Mouse (Mus musculus): ENCODE measurements at regions not wholly inside any gene's neighbourhood (a gene's known extent, or its start where the extent isn't known, plus 50 kb on each side); places are given as distances from the start of the nearest gene placed in this dataset.

GRCm38 (mm10) chr1:77244642-77245041 lies 270.2 kb downstream of the Epha4 start:
- Histone ChIP-seq H3K9me3 (replicated peaks; ENCODE audit: control insufficient read depth, low read length, poor library complexity, severe bottlenecking) (no peaks in the 10 kb centered on the region), H3K4me2 (ENCODE audit: low read length) (no peak overlapping the region), H3K27me3 (ENCODE audit: control insufficient read depth, insufficient read depth, low read depth, low read length) (no peaks in the 10 kb centered on the region), H3K27ac (ENCODE audit: low read length) (no peak overlapping the region), H3K36me3 (ENCODE audit: control insufficient read depth, insufficient read depth, low read length) (no peaks in the 10 kb centered on the region), H3K9ac (ENCODE audit: low read depth, low read length) (no peak overlapping the region), H3K4me1 (ENCODE audit: control insufficient read depth, insufficient read depth, low read length) (no peaks in the 10 kb centered on the region), H3K4me3 (ENCODE audit: low read depth, low read length) (no peak overlapping the region)
- no peak for ATAC-seq
- WGBS: 48% methylated on average over 2 of the region's 2 CpGs

- no peak overlapping the region for H3K4me2 ChIP-seq (ENCODE audit: low read length)
- H3K9ac ChIP-seq (ENCODE audit: low read depth, low read length): no peak overlapping the region
- H3K27me3 ChIP-seq (ENCODE audit: control insufficient read depth, insufficient read depth, low read depth, low read length): no peaks in the 10 kb centered on the region
- 69% methylated on average over 3 of the region's 3 CpGs for WGBS
- H3K4me3 ChIP-seq (ENCODE audit: low read depth, low read length): no peak overlapping the region
- no peaks in the 10 kb centered on the region for H3K36me3 ChIP-seq (ENCODE audit: control insufficient read depth, insufficient read depth, low read length)
- H3K4me1 ChIP-seq (ENCODE audit: control insufficient read depth, insufficient read depth, low read length): no peaks in the 10 kb centered on the region
- ATAC-seq: no peak
- no peaks in the 10 kb centered on the region for H3K9me3 ChIP-seq (replicated peaks; ENCODE audit: control insufficient read depth, low read length, poor library complexity, severe bottlenecking)
- no peak overlapping the region for H3K27ac ChIP-seq (ENCODE audit: low read length)
These were observed 268.8 kb downstream of the Epha4 start for GRCm38 (mm10) chr1:77246047-77246446.

GRCm38 (mm10) chr1:77254276-77254675 lies 260.6 kb downstream of the Epha4 start:
- Histone ChIP-seq H3K27ac (ENCODE audit: low read length) (no peak overlapping the region), H3K4me2 (ENCODE audit: low read length) (no peak overlapping the region), H3K27me3 (ENCODE audit: control insufficient read depth, insufficient read depth, low read depth, low read length) (no peaks in the 10 kb centered on the region), H3K9ac (ENCODE audit: low read depth, low read length) (no peak overlapping the region), H3K4me1 (ENCODE audit: control insufficient read depth, insufficient read depth, low read length) (no peaks in the 10 kb centered on the region), H3K9me3 (replicated peaks; ENCODE audit: control insufficient read depth, low read length, poor library complexity, severe bottlenecking) (no peaks in the 10 kb centered on the region), H3K4me3 (ENCODE audit: low read depth, low read length) (no peak overlapping the region), H3K36me3 (ENCODE audit: control insufficient read depth, insufficient read depth, low read length) (no peaks in the 10 kb centered on the region)
- WGBS: 60% methylated on average over 6 of the region's 6 CpGs
- no peak for ATAC-seq

GRCm38 (mm10) chr1:77256115-77256842 lies 258.6 kb downstream of the Epha4 start:
- H3K9ac ChIP-seq (ENCODE audit: low read depth, low read length): no peak overlapping the region
- no peak overlapping the region for H3K4me2 ChIP-seq (ENCODE audit: low read length)
- ATAC-seq: no peak
- no peaks in the 10 kb centered on the region for H3K9me3 ChIP-seq (replicated peaks; ENCODE audit: control insufficient read depth, low read length, poor library complexity, severe bottlenecking)
- no peaks in the 10 kb centered on the region for H3K36me3 ChIP-seq (ENCODE audit: control insufficient read depth, insufficient read depth, low read length)
- 53% methylated on average over 14 of the region's 14 CpGs for WGBS
- no peaks in the 10 kb centered on the region for H3K4me1 ChIP-seq (ENCODE audit: control insufficient read depth, insufficient read depth, low read length)
- no peak overlapping the region for H3K4me3 ChIP-seq (ENCODE audit: low read depth, low read length)
- no peak overlapping the region for H3K27ac ChIP-seq (ENCODE audit: low read length)
- no peaks in the 10 kb centered on the region for H3K27me3 ChIP-seq (ENCODE audit: control insufficient read depth, insufficient read depth, low read depth, low read length)

GRCm38 (mm10) chr1:77258730-77259310 lies 256.1 kb downstream of the Epha4 start:
- H3K9ac ChIP-seq (ENCODE audit: low read depth, low read length): no peak overlapping the region
- no peaks in the 10 kb centered on the region for H3K36me3 ChIP-seq (ENCODE audit: control insufficient read depth, insufficient read depth, low read length)
- 56% methylated on average over 7 of the region's 7 CpGs for WGBS
- no peaks in the 10 kb centered on the region for H3K9me3 ChIP-seq (replicated peaks; ENCODE audit: control insufficient read depth, low read length, poor library complexity, severe bottlenecking)
- no peak overlapping the region for H3K4me2 ChIP-seq (ENCODE audit: low read length)
- no peak overlapping the region for H3K4me3 ChIP-seq (ENCODE audit: low read depth, low read length)
- no peaks in the 10 kb centered on the region for H3K27me3 ChIP-seq (ENCODE audit: control insufficient read depth, insufficient read depth, low read depth, low read length)
- ATAC-seq: no peak
- H3K27ac ChIP-seq (ENCODE audit: low read length): no peak overlapping the region
- H3K4me1 ChIP-seq (ENCODE audit: control insufficient read depth, insufficient read depth, low read length): no peaks in the 10 kb centered on the region

- no peaks in the 10 kb centered on the region for H3K27me3 ChIP-seq (ENCODE audit: control insufficient read depth, insufficient read depth, low read depth, low read length)
- 21% methylated on average over 11 of the region's 11 CpGs for WGBS
- ATAC-seq: no peak
- no peaks in the 10 kb centered on the region for H3K9me3 ChIP-seq (replicated peaks; ENCODE audit: control insufficient read depth, low read length, poor library complexity, severe bottlenecking)
- H3K4me1 ChIP-seq (ENCODE audit: control insufficient read depth, insufficient read depth, low read length): no peaks in the 10 kb centered on the region
- no peaks in the 10 kb centered on the region for H3K36me3 ChIP-seq (ENCODE audit: control insufficient read depth, insufficient read depth, low read length)
- peak overlapping the region; percentile 43 for H3K4me2 ChIP-seq (ENCODE audit: low read length)
- no peak overlapping the region for H3K9ac ChIP-seq (ENCODE audit: low read depth, low read length)
- H3K4me3 ChIP-seq (ENCODE audit: low read depth, low read length): no peak overlapping the region
- no peak overlapping the region for H3K27ac ChIP-seq (ENCODE audit: low read length)
These were observed 255.1 kb downstream of the Epha4 start for GRCm38 (mm10) chr1:77259789-77260188.

GRCm38 (mm10) chr1:77261678-77262077 lies 253.2 kb downstream of the Epha4 start:
- no peaks in the 10 kb centered on the region for H3K36me3 ChIP-seq (ENCODE audit: control insufficient read depth, insufficient read depth, low read length)
- ATAC-seq: no peak
- no peak overlapping the region for H3K4me3 ChIP-seq (ENCODE audit: low read depth, low read length)
- no peak overlapping the region for H3K27ac ChIP-seq (ENCODE audit: low read length)
- H3K9me3 ChIP-seq (replicated peaks; ENCODE audit: control insufficient read depth, low read length, poor library complexity, severe bottlenecking): no peaks in the 10 kb centered on the region
- WGBS: 94% methylated on average over 4 of the region's 4 CpGs
- H3K9ac ChIP-seq (ENCODE audit: low read depth, low read length): no peak overlapping the region
- no peak overlapping the region for H3K4me2 ChIP-seq (ENCODE audit: low read length)
- H3K4me1 ChIP-seq (ENCODE audit: control insufficient read depth, insufficient read depth, low read length): no peaks in the 10 kb centered on the region
- no peaks in the 10 kb centered on the region for H3K27me3 ChIP-seq (ENCODE audit: control insufficient read depth, insufficient read depth, low read depth, low read length)

GRCm38 (mm10) chr1:77265677-77266076 lies 249.2 kb downstream of the Epha4 start:
- WGBS: 65% methylated on average over 8 of the region's 8 CpGs
- H3K9me3 ChIP-seq (replicated peaks; ENCODE audit: control insufficient read depth, low read length, poor library complexity, severe bottlenecking): no peaks in the 10 kb centered on the region
- no peak overlapping the region for H3K9ac ChIP-seq (ENCODE audit: low read depth, low read length)
- no peak overlapping the region for H3K4me3 ChIP-seq (ENCODE audit: low read depth, low read length)
- ATAC-seq: no peak
- no peaks in the 10 kb centered on the region for H3K36me3 ChIP-seq (ENCODE audit: control insufficient read depth, insufficient read depth, low read length)
- no peaks in the 10 kb centered on the region for H3K27me3 ChIP-seq (ENCODE audit: control insufficient read depth, insufficient read depth, low read depth, low read length)
- no peak overlapping the region for H3K4me2 ChIP-seq (ENCODE audit: low read length)
- no peaks in the 10 kb centered on the region for H3K4me1 ChIP-seq (ENCODE audit: control insufficient read depth, insufficient read depth, low read length)
- H3K27ac ChIP-seq (ENCODE audit: low read length): no peak overlapping the region

GRCm38 (mm10) chr1:77267311-77268003 lies 247.4 kb downstream of the Epha4 start:
- no peaks in the 10 kb centered on the region for H3K4me1 ChIP-seq (ENCODE audit: control insufficient read depth, insufficient read depth, low read length)
- H3K27me3 ChIP-seq (ENCODE audit: control insufficient read depth, insufficient read depth, low read depth, low read length): no peaks in the 10 kb centered on the region
- H3K36me3 ChIP-seq (ENCODE audit: control insufficient read depth, insufficient read depth, low read length): no peaks in the 10 kb centered on the region
- ATAC-seq: no peak
- H3K9me3 ChIP-seq (replicated peaks; ENCODE audit: control insufficient read depth, low read length, poor library complexity, severe bottlenecking): no peaks in the 10 kb centered on the region
- no peak overlapping the region for H3K9ac ChIP-seq (ENCODE audit: low read depth, low read length)
- H3K4me2 ChIP-seq (ENCODE audit: low read length): no peak overlapping the region
- WGBS: 92% methylated on average over 4 of the region's 4 CpGs
- no peak overlapping the region for H3K27ac ChIP-seq (ENCODE audit: low read length)
- no peak overlapping the region for H3K4me3 ChIP-seq (ENCODE audit: low read depth, low read length)
